Mouse (Mus musculus) thymus, postnatal 0 days (tissue): Measurements from ENCODE around the gene Cmc2. TPM values are rescaled to one million over a fixed set of nuclear protein-coding genes. Genes with fewer than 3 reads are reported as not detected.

Experiments
- DNase-seq: peaks from one replicate; pipeline ENCODE4 v3.0.0-alpha.2; 2015; ENCODE audit warnings: low spot score
- polyA plus RNA-seq: library from polyadenylated mRNA; unstranded; fragments of >200 nt; fragmentation: Nextera tagmentation; extraction: Ambion mirVana; gene quantifications from 2 replicates; pipeline ENCODE4 v1.2.1, GENCODE M21; 2015

Cmc2 gene
- polyA plus RNA-seq = 132 and 136 TPM in 2 replicates

DNA sequence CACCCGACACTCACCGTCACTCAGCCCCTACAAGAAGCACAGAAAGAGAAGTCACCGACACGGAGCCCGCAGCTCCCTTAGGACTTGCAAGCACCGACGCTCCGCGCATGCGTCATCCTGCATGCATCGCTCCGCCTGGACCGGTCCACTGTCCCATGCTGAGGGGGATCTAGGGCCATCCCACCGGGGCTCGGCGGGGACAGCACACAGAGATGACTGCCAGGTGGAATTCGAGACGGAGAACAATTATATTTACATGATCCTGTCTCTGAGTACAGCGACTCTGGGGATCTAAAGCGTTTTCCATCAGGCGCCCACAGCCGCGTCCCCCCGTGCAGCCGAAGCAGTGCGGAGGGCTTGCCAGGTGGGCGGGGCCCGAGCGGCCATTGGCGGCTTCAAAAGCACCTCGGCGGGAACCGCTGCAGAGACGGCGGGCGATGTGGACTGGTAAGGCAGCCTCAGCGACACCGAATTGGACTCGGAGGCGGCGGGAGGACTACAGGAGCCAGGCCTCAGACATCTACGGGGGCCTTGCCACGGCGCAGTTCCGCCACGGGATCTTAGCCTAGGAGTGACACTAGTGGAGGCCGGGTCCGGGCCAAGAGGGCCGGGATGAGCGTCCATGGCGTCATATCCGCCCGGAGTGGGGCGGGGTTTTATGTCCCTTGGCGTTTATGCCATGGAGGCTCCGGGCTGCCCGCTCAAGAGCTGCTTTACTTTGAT lies at the start of gene Cmc2, which contains the start of gene Cenpn:
TSS of gene Cmc2 (minus strand) at position 119 of the 723 bp plus-strand sequence.
TSS of gene Cenpn (plus strand) at position 394 of the 723 bp plus-strand sequence.
- peak; percentile 97 for DNase-seq

- DNase-seq = no peak
Measured at GRCm38 (mm10) chr8:116969531-116969930, 48.3 kb upstream of the Cmc2 start.

DNA sequence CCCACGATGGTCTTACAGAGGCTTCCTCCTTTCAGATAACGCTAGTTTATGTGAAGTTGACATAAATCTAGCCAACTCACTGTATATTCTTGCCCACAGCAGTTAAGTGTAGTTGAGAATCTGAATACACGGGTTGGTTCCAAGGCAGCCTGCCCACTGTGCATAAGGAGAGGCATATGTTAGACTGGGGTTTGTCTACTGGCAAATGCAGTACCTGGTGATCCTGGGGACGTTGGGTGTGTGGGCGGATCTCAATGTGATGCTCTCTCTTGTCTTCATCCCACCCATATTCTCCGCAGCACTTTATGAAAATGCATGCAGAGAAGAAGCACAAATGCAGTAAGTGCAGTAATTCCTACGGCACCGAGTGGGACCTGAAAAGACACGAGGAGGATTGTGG lies 33.2 kb upstream of the Cmc2 start:
- no peak for DNase-seq

DNA sequence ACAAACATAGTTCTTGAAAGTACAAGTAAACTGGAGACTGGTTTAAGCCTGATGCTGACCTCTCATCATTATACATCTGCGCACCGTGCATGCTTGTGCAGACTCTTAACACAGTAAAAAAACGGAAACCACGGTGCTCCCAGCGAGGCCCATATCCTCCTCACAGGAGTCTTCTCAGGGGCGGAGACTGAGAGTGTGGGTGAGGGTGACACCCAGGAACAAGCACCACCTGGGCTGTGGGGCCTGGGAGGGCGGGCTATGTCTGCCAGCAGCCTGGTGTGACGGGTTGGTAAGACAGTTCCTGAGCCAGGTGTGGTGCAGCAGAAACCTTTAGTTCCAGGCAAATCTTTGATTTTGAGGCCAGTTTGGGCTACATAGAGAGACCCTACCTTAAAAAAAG lies 31.2 kb upstream of the Cmc2 start:
- DNase-seq = peak; percentile 89

- no peak for DNase-seq
Measured at GRCm38 (mm10) chr8:116951778-116952177, 30.5 kb upstream of the Cmc2 start.

DNA sequence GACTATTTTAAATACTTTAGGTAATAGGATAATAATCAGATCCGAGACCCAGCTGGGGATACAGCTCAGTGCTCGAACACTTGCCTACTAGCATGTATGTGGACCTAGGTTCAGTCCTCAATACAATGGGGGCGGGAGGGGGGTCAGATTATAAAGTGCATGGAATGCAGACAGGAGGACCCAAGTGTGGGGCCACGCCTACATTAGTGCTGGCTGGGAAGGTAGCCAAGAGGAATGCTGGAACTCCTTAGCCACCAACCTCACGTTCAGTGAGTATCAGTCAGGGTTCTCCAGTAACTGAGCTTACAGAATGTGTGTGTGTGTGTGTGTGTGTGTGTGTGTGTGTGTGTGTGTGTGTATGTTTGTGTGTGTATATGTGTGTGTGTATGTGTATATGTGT lies 30.1 kb upstream of the Cmc2 start:
- DNase-seq = no peak

DNA sequence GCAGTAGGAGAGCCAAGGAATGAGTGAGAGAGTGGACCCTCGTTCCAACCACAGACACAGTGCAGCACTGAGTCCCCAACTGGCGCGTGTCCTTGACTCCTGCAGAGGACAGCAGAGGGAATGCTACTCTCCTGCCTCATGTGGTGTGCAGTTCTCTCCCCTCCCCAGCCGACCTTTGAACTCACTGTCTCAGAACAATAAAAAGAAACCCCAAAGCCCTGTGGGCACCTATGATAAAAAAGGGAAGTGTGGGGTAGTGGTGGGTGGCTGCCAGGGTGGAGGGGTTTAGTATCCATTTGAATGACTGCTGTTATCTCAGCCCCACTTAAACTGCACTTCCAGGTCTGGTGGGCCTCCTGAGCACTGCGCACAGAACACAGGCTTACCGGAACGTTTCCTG lies 26.3 kb upstream of the Cmc2 start:
- DNase-seq = no peak

DNA sequence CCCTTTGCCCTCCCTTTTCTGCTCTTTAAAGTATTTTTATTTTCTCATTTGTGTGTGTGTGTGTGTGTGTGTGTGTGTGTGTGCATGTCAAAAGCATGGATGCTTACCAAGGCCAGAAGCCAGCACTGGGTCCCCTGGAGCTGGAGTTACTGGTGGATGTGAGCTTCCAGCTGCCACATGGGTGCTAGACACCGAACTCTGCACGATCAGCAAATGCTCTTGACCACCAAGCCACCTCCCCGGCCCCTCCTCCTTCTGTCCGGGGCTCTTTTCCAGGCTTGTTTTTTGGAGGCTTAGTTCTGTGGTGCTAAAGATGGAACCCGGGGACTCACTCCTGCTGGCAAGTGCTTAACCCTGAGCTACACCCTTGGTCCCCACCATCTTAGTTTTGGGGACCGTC lies 25.6 kb upstream of the Cmc2 start:
- DNase-seq = no peak

DNA sequence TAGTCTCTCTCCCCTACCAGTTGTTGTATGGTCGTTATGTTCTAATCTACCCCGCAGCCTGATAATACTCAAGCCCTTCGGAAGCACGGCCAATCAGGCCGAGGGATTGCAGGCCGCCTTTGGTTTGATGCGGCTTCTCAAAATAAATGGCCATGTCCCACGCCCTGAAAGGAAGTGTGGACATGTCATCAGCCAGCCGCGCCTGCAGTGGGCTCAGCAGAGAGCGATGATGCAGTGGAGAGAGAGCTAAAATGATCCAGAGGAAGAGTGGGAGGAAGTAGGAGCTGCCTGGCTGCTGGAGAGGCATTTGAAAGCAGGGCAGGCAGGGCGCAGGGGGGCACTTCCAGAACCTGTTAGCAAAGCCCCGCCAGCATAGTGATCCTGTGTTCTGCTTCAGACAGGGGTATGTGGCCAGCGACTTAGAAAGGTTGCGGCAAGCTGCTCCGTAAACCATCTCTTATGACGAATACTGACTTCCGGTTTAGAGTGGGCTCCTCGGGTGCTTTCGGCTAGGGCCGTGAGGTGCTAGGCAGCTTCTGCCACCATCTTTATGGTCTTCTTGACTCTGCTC lies 25.1 kb upstream of the Cmc2 start:
- peak; percentile 43 for DNase-seq

GRCm38 (mm10) chr8:116945169-116945910 lies 24.1 kb upstream of the Cmc2 start:
- no peak for DNase-seq

- DNase-seq = no peak
Measured at GRCm38 (mm10) chr8:116944385-116944696, 23.1 kb upstream of the Cmc2 start.

GRCm38 (mm10) chr8:116943555-116944384 lies 22.5 kb upstream of the Cmc2 start:
- DNase-seq = peak; percentile 49

- peak; percentile 80 for DNase-seq
Measured at GRCm38 (mm10) chr8:116943161-116943554, 21.9 kb upstream of the Cmc2 start, which contains the start of gene Atmin. TSS of gene Atmin (plus strand) at chr8:116943393.

DNA sequence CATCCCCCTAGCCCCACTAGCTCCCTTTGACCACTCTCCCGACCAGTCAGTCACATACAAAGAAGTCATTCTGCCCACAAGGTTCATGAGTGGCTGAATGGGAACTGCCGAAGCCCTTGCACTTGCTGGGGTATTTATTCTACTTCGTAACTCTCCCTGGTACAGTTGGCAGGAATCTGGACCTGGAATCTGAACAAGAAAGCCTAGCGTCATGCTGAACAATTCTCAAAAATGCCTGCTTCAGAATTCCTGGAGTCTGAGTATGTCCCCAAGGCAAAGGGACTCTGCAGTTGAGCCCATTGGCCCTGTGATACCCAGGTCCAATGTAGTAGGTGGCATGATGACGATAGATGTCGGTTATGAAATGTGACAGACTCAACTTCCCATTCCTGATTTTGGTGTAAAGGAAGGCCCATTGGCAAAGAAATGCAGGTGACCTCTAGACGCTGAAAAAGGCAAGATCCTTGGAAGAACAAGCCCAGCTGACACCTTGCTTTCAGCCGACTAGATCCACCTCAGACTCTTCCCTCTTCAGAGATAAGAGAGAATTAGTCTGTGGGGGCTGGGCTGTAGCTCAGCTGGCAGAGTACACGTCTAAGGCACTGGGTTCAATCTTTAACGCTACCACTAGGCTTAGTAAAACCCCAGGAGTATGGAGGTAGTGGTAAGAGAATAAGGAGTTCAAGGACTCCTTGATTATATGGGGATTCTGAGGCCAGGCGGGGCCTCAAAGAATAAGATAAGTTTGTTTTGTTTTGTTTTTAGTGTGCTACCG lies 21.2 kb upstream of the Cmc2 start:
- DNase-seq = no peak

GRCm38 (mm10) chr8:116935506-116935905 lies 14.3 kb upstream of the Cmc2 start:
- no peak for DNase-seq

- DNase-seq = no peak
Measured at GRCm38 (mm10) chr8:116934976-116935375, 13.7 kb upstream of the Cmc2 start.

DNA sequence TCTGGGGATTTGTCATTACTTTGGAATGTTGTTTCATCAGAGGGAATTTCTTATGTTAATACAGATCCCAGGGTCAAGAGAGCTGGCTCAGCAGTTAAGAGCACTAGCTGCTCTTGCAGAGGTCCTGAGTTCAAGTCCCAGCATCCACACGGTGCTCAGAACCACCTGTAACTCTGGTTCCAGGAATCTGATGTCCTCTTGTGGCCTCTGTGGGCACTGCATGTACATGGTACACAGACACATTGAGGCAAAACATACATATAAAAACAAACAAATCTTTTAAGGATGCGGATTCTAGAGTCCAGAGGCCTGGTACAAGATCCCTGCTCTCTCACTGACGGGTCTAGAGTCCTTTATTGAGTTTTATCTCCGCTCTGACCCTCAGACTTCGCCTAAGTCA lies 7.3 kb upstream of the Cmc2 start:
- DNase-seq = no peak

GRCm38 (mm10) chr8:116927880-116928279 lies 6.6 kb upstream of the Cmc2 start:
- DNase-seq = peak; percentile 50

- DNase-seq = peak; percentile 76
Measured at GRCm38 (mm10) chr8:116923526-116923925, 2.3 kb upstream of the Cmc2 start.

GRCm38 (mm10) chr8:116922060-116922757 lies 954 bp upstream of the Cmc2 start:
- DNase-seq = no peak
